Mouse (Mus musculus) midbrain, embryonic 10.5 days (tissue): ENCODE measurements at regions not wholly inside any gene's neighbourhood (a gene's known extent, or its start where the extent isn't known, plus 50 kb on each side); places are given as distances from the start of the nearest gene placed in this dataset.
A peak's percentile ranks its signal among the peaks of the same experiment; 100 is the strongest.

Source experiments
- DNase-seq: peaks from one replicate; pipeline ENCODE4 v3.0.0-alpha.2; 2017; ENCODE audit warnings: low spot score
- H3K27ac ChIP-seq: fragments of 300-500 bp; sonication (generic); replicated peaks from 2 replicates; pipeline ENCODE4 v1.5.1; 2016; ENCODE audit warnings: mild to moderate bottlenecking
- H3K27me3 ChIP-seq: fragments of 300-500 bp; sonication (generic); 2 replicates; pipeline ENCODE4 v1.6.1; 2016; ENCODE audit warnings: low read depth, mild to moderate bottlenecking; ENCODE audit not compliant: poor library complexity, severe bottlenecking
- H3K36me3 ChIP-seq: fragments of 300-500 bp; sonication (generic); 2 replicates; pipeline ENCODE4 v1.6.1; 2016; ENCODE audit warnings: mild to moderate bottlenecking, moderate library complexity
- H3K4me1 ChIP-seq: fragments of 300-500 bp; sonication (generic); 2 replicates; pipeline ENCODE4 v1.6.1; 2016
- H3K4me3 ChIP-seq: fragments of 300-500 bp; sonication (generic); 2 replicates; pipeline ENCODE4 v1.5.1; 2016; ENCODE audit warnings: mild to moderate bottlenecking, moderate library complexity
- H3K9me3 ChIP-seq: fragments of 300-500 bp; sonication (generic); replicated peaks from 2 replicates; pipeline ENCODE4 v1.6.1; 2016; ENCODE audit warnings: mild to moderate bottlenecking
- WGBS: fragments of 180-500 bp; shearing (Covaris S2); methylation state at CpG from one replicate; pipeline ENCODE4 v1.1.7; 2016; 5-methylcytosine and 5-hydroxymethylcytosine counted together

DNA sequence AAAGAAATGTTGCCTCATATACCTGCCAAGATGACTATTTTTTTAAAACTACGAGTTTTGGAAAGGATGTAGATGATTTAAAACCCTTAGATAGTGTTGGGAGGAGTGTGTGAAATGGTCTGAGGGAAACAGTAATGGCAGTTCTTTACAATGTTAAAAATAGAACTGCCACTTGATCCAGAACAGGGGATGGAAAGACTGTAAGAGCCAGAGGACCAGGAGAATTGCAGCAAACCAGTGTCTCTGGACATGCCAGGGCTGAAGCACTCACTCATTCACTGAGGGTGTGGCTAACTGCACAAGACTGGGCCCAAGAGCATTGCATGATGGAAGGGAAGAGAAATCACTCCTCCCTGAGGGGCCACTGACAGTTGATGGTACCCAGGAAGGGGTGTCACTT, 53.9 kb upstream of the Rasgef1b start:
- H3K36me3 ChIP-seq: no peaks in the 10 kb centered on the region
- WGBS: 91% methylated on average over 1 of the region's 1 CpGs
- no peak for DNase-seq
- H3K9me3 ChIP-seq: no peaks in the 10 kb centered on the region
- H3K4me1 ChIP-seq: peaks cover 10% of the 10 kb centered on the region
- peaks cover 7% of the 10 kb centered on the region; the same call in 1 of the 2 replicates for H3K27me3 ChIP-seq
- H3K27ac ChIP-seq: no peak overlapping the region
- H3K4me3 ChIP-seq: no peak overlapping the region

DNA sequence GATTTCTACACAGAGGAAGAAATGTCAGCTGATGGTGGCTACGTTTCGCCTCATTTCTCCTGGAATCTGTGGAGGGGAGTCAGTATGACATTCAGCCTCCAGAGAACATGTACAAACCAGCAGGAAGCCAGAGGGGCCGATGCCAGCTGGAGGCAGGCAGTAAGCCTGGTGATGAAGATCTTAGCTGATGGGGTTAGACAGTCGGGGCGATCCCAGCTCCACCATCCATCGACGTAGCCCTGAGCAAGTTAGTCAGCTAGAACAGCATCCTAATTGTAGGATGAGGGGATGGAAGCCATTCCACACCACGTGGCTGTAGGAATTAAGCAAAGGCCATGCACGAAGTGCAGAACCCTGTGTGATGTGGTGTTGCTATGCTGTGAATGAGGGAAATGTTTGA, 57.0 kb upstream of the Rasgef1b start:
- H3K27me3 ChIP-seq: peaks cover 7% of the 10 kb centered on the region; the same call in 1 of the 2 replicates

DNA sequence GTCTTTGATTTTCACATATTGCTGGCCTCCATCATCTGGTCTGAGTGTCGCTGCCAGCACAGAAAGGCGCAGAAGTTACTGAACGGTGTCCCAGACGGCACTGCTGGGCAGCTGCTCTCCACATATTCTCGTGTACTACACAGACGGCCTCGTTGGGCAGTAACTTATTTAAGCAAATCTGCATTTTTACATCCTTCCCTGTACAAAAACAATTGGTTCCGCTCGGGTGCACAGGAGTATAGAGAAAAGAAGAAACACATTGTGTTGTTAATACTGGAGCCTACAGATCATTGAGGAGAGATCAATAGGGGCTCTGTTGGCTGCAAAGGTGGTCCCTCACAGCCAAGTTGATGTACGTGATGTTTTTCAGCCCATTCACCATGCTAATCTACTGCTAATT, 58.4 kb upstream of the Rasgef1b start:
- Histone ChIP-seq H3K36me3 (no peaks in the 10 kb centered on the region), H3K4me1 (peaks cover 17% of the 10 kb centered on the region), H3K9me3 (no peaks in the 10 kb centered on the region), H3K27me3 (peaks cover 7% of the 10 kb centered on the region; the same call in 1 of the 2 replicates), H3K4me3 (no peak overlapping the region), H3K27ac (0 out of 2 replicates have a peak overlapping the region, but pooled peaks have one; percentile 42)
- 45% methylated on average over 10 of the region's 10 CpGs for WGBS
- DNase-seq: peak; percentile 16

More for the DNA sequence above, 57.0 kb upstream of the Rasgef1b start:
- peaks cover 17% of the 10 kb centered on the region for H3K4me1 ChIP-seq
- H3K36me3 ChIP-seq: no peaks in the 10 kb centered on the region
- 77% methylated on average over 9 of the region's 9 CpGs for WGBS
- H3K9me3 ChIP-seq: no peaks in the 10 kb centered on the region
- no peak for DNase-seq
- H3K27ac ChIP-seq: no peak overlapping the region
- H3K4me3 ChIP-seq: no peak overlapping the region

DNA sequence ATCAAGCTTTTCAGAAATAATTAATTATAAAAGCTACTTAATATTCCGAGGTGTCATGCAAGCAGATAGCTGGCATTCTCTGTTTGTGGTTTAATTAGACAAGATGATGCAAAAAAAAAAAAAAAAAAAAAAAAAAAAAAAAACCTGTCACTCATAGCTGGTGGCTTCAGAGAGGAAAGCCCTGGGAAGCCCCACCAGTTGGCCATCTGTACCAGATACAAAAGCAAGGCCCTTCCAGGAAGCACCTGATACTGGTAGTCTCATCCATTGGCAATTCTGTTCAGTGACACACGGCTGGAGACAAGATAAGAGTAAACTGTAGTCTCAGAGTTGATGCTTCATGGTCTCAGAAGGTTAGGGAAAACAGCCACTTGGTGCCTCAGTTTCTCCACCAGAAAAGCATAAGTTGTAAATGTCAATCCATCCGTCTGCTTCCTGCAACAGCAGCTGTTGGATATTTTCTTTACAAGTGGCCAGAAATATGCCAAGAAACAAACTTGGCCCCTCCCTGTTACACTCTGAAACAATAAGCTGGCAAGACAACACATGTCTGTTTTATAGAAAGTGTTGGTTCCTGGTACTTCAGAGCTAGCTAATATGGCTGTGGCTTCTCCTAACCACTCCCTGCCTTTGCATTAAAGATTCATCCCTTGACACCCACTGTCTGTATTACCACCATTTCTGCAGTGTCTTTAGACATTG, 59.0 kb upstream of the Rasgef1b start:
- H3K27me3 ChIP-seq: peaks cover 7% of the 10 kb centered on the region; the same call in 1 of the 2 replicates
- DNase-seq: no peak
- no peaks in the 10 kb centered on the region for H3K9me3 ChIP-seq
- no peak overlapping the region for H3K4me3 ChIP-seq
- peaks cover 17% of the 10 kb centered on the region for H3K4me1 ChIP-seq
- H3K27ac ChIP-seq: no peak overlapping the region
- H3K36me3 ChIP-seq: no peaks in the 10 kb centered on the region
- WGBS: 77% methylated on average over 3 of the region's 3 CpGs

DNA sequence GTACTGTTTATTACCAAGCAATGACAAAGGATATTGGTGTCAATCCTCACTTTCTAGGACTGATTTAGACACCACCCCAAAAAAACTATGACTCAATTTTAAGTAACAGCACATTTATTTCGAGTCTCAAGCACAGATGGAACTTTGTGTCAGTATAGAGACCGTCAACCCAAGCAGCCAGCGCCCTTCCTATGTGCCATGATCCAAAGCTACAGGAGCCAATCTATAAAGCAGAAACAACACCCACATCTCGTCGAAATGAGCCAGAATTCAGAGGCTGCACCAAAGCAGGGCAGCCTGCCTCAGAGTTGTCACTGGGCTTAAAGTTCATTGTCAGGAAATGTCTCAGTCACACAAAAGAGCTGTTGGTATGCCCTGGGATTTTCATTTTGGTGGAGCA, 61.9 kb upstream of the Rasgef1b start:
- H3K27me3 ChIP-seq: peaks cover 7% of the 10 kb centered on the region; the same call in 1 of the 2 replicates
- H3K27ac ChIP-seq: no peak overlapping the region
- no peak for DNase-seq
- no peaks in the 10 kb centered on the region for H3K36me3 ChIP-seq
- peaks cover 17% of the 10 kb centered on the region for H3K4me1 ChIP-seq
- WGBS: 90% methylated on average over 5 of the region's 5 CpGs
- H3K4me3 ChIP-seq: no peak overlapping the region
- H3K9me3 ChIP-seq: no peaks in the 10 kb centered on the region

DNA sequence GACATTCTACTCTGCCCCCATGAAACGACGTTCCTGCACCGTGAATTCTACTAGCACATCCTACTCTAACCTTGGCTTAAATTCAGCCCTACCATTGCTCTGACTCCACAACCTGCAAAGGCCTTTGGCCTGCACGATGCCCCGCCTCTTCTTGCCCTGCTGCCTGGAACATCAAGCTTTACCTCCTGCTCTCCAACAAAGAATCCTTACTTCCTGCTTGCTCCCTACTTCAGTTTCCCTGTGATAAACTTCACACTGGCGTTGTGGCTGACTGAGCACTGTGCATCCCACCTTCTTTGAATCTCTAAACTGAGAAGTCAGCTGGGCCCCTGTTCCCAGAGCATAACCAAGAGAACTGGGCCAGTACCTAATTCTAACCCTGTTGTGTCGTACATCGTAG, 71.7 kb upstream of the Rasgef1b start:
- no peaks in the 10 kb centered on the region for H3K36me3 ChIP-seq
- peaks cover 7% of the 10 kb centered on the region; the same call in 1 of the 2 replicates for H3K27me3 ChIP-seq
- no peak overlapping the region for H3K4me3 ChIP-seq
- WGBS: 78% methylated on average over 8 of the region's 8 CpGs
- no peaks in the 10 kb centered on the region for H3K9me3 ChIP-seq
- no peak overlapping the region for H3K27ac ChIP-seq
- peaks cover 28% of the 10 kb centered on the region for H3K4me1 ChIP-seq
- no peak for DNase-seq

DNA sequence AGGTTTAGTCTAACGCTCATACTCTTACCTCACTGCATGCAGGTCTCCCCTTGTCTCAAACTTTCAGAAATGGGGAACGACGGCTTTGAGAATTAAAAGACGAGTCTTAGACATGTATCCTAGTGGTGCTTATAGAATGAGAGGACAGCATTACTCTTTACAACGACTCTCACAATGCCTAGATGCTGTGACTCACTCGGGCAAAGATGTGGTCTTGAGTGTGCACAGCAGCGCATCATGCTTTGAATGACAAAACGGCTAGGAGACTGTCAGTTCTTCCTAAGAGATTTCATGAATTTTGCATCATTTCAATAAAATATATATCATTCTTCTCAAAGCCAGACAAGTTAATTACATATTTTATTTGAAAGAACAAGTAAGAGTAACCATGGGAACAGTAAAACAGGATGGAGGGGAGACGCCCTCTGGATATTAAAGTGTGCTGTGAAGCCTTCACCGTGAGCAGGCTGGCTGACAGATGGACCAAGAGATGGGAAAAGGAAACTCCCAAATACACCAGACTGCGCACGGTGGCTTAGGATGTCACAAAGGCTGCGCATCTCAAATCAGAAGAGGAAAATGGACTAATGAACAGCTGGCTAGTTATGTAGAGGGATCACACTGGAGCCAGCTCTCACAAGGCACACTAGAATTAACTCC, 73.1 kb upstream of the Rasgef1b start:
- 75% methylated on average over 13 of the region's 13 CpGs for WGBS
- H3K4me3 ChIP-seq: no peak overlapping the region
- peaks cover 28% of the 10 kb centered on the region for H3K4me1 ChIP-seq
- no peak overlapping the region for H3K27ac ChIP-seq
- peaks cover 7% of the 10 kb centered on the region; the same call in 1 of the 2 replicates for H3K27me3 ChIP-seq
- H3K36me3 ChIP-seq: no peaks in the 10 kb centered on the region
- no peak for DNase-seq
- H3K9me3 ChIP-seq: no peaks in the 10 kb centered on the region

DNA sequence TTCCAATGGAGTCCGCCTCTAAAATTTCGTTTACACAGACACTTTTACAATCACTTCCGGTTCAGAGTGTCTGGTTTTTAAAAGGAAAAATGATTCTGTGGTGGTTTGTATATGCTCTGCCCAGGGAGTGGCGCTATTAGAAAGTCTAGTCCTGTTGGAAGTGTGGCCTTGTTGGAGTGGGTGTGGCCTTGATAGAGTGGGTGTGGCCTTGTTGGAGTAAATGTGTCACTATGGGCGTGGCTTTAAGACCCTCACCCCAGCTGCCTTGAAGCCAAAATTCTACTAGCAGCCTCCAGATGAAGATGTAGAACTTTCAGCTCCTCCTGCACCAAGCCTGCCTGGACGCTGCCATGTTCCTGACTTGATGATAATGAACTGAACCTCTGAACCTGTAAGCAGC, 79.2 kb upstream of the Vamp9 start:
- WGBS: 85% methylated on average over 6 of the region's 6 CpGs
- H3K9me3 ChIP-seq: no peaks in the 10 kb centered on the region
- DNase-seq: no peak
- no peaks in the 10 kb centered on the region for H3K27me3 ChIP-seq
- no peak overlapping the region for H3K27ac ChIP-seq
- no peaks in the 10 kb centered on the region for H3K4me1 ChIP-seq
- no peaks in the 10 kb centered on the region for H3K36me3 ChIP-seq
- H3K4me3 ChIP-seq: no peak overlapping the region

DNA sequence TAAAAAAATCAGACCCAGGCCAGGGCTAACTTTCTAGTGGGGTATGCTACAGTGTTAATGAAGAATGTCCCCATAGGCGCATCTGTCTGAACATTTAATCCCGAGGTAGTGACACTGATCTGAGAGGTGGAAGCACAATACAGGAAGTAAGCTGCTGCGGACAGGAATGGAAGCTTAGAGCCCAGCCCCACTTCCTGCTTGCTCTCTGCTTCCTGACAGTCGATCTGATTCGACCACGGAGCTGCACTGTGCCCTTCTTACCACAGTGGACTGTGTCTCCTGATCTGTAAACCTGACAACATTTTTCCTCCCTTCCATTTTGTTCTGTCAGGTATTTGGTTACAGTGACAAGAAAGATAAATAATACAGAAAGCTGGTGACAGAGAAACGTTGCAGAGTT, 77.5 kb upstream of the Vamp9 start:
- H3K27ac ChIP-seq: no peak overlapping the region
- no peak for DNase-seq
- H3K9me3 ChIP-seq: no peaks in the 10 kb centered on the region
- H3K4me3 ChIP-seq: no peak overlapping the region
- no peaks in the 10 kb centered on the region for H3K4me1 ChIP-seq
- 77% methylated on average over 7 of the region's 7 CpGs for WGBS
- H3K27me3 ChIP-seq: no peaks in the 10 kb centered on the region
- no peaks in the 10 kb centered on the region for H3K36me3 ChIP-seq

DNA sequence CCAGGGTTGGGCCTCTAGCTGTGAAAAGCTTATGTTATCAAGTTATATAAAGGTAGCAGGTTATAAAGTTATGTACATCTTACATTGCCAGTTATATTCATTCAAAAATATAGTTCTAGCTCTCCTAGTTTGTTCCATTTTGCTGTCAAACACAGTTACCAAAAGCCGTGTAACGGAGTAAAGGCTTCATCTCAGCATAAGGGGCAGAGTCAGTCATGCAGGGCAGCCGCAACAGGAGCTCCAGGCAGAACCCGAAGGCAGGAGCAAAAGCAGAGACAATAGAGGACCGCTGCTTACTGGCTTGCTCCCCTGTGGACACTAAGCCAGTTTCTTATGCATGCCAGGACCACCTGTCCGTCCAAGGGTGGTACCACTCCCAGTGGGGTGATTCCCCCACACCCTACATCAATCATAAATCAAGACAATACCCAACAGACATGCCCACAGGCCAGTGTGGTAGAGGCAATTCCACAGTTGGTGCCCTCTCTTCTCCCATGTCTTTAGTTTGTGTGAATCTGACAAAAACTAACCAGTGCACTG, 67.7 kb upstream of the Vamp9 start:
- DNase-seq: no peak
- 50% methylated on average over 6 of the region's 6 CpGs for WGBS
- Histone ChIP-seq H3K4me3 (no peak overlapping the region), H3K27ac (no peak overlapping the region), H3K36me3 (no peaks in the 10 kb centered on the region), H3K4me1 (0 out of 2 replicates have a peak, but pooled peaks cover 5% of the 10 kb centered on the region), H3K9me3 (no peaks in the 10 kb centered on the region), H3K27me3 (no peaks in the 10 kb centered on the region)

DNA sequence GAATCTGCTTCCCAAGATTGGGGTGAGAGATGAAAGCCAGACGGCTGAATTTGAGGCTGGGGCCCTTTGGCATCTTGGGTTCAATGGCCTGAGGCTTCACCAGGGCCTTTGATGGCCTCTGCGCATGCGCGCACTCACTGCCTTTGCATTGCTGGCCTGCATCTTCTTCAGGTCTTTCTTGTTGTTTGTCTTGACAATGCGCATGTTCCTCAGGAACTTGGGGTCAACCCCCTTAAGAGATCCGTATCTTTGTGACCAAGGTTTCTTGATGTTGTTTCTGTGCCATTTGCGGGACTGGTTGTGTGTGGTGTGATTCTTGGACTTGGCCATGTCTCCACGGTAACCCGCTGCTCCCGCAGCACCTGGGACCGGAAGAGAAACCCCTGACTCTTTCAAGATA, 66.4 kb upstream of the Vamp9 start:
- no peaks in the 10 kb centered on the region for H3K27me3 ChIP-seq
- no peaks in the 10 kb centered on the region for H3K36me3 ChIP-seq
- no peak for DNase-seq
- H3K27ac ChIP-seq: no peak overlapping the region
- H3K4me1 ChIP-seq: 0 out of 2 replicates have a peak, but pooled peaks cover 5% of the 10 kb centered on the region
- H3K4me3 ChIP-seq: no peak overlapping the region
- WGBS: 93% methylated on average over 11 of the region's 11 CpGs
- H3K9me3 ChIP-seq: no peaks in the 10 kb centered on the region

DNA sequence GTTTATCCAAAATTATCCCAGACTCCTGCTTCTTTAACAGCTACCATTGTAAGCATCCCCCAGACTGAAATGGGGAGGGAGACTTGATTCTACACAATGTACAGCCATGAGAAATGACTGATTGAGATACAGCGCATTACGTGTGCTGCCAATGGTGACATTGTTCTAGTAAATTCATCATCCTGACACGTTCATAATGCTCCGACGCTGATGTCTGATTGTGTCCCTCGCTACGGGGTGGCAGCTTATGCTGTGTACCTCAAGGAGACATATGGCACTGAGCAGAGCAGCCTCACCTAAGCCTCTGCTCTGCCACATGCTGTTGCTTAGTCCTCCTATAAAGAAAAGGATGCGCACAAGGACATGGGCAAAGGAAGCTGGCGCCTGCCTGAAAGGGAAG, 65.2 kb upstream of the Vamp9 start:
- no peak for DNase-seq
- H3K27me3 ChIP-seq: no peaks in the 10 kb centered on the region
- H3K4me3 ChIP-seq: no peak overlapping the region
- H3K9me3 ChIP-seq: no peaks in the 10 kb centered on the region
- H3K4me1 ChIP-seq: peaks cover 11% of the 10 kb centered on the region
- H3K36me3 ChIP-seq: no peaks in the 10 kb centered on the region
- WGBS: 94% methylated on average over 9 of the region's 9 CpGs
- H3K27ac ChIP-seq: no peak overlapping the region
